Mouse (Mus musculus) cerebellum, adult 8-10 months (tissue): ENCODE measurements around the gene Mrps2.
"Not testable (repeated sequence)": the region's sequence is repeated elsewhere in the genome, so short reads cannot be mapped to it uniquely, and the experiment has no call there.

ENCODE experiments used
- DNase-seq: peaks from one replicate; pipeline ENCODE4 v3.0.0; 2022

Mrps2 gene

DNA sequence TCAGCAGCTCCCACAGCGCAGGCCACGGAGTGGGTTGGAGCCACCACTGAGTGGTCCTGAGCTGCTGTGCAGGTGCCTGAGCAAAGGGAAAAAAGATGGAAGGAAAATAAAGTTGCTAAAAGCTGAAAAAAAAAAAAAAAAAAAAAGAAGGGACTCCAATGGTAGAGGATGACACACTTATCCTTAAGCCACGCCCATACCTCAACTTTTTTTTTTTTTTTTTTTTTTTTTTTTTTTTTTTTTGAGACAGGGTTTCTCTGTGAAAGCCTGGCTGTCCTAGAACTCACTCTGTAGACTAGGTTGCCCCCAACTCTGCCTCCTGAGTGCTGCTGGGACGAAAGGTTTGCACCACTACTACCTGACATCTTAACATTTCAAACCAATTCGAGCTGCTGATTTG lies 10.1 kb downstream of the Mrps2 start:
- DNase-seq, result not testable (repeated sequence)

- DNase-seq, result no peak
Observed at GRCm38 (mm10) chr2:28479208-28480204, 11.6 kb downstream of the Mrps2 start.

GRCm38 (mm10) chr2:28483861-28484260 lies 16.0 kb downstream of the Mrps2 start:
- no peak for DNase-seq

DNA sequence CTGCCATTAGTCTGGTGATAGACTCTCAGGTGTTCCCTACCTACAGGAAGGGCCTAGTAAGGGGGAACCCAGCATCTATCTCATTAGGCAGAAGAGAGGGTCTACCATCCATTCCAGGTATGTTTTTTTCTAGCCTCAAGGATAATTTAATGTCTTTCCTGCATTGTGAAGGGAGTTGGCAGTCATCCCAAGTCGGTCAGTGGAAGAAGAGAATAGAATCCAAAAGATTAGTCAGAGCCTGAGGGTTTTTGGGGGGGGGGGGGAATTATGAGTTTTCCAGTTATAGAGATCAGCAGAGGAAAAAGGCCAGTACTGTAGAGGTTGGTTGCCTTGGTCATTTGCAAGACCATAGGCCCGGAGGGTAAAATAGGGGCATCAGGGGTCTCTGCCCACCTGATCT lies 26.7 kb downstream of the Mrps2 start:
- DNase-seq, result no peak

GRCm38 (mm10) chr2:28495207-28495756 lies 27.4 kb downstream of the Mrps2 start:
- DNase-seq, result no peak

DNA sequence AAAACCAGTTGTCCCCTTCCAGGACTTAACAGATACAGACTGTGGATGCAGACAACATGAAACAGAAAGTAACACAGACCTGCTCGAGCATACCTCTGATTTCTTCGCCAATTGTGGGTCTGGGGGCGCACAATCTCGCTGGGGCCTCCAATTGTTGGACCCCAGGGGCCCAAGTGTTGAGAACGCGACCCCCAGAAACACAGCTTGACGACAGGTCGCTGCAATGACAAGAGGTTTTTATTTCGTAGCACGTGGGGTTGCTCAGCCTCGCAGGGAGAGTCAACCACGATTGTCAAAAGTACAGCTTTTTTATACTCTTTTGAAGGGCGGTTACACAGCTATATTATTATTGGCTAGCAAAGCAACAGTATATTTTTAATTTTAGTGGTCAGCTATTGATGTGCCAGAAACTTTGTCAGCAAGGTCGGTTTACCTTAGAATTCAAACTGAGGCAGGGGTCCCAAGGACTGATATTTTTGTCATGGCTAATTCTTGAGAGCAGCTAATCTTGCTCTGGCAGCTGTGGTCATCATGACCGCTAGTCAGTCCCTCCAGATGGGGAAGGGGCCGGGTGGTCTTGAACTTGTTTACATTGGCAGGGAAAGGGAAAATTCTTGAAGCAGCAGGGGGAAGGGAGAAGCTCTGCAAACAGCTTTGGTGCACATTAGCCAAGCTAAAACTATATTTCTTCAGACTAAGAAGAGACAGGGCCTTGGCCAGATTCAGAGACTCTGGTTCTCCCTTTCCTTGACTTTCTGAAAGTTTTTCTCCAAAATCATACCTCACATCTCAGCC lies 28.1 kb downstream of the Mrps2 start:
- no peak for DNase-seq

DNA sequence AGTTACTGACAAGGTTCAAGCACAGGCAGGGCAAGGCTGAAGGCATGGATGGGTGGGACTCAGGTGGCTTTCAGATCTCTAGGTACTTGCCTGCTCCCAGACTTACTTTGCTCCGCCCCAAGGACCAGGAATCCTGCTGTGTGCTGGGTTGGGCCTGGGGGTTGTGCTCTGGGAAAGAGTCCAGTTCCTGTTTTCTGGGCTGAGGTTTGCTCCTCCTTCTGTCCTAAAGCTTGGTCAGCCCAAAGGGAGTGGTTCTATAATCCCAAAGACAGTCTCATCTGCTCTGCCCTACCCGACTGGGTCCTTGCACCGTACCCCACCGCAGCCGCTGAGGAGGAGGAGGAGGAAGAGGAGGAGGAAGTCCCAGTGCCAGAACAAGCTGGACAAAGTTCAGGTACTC lies 28.8 kb downstream of the Mrps2 start, which contains the start of gene Gbgt1:
Gene Gbgt1 (plus strand): TSS at position 221 of the 400 bp plus-strand sequence.
- no peak for DNase-seq

- DNase-seq, result no peak
Observed at GRCm38 (mm10) chr2:28497561-28497960, 29.7 kb downstream of the Mrps2 start.

GRCm38 (mm10) chr2:28498431-28498830 lies 30.6 kb downstream of the Mrps2 start:
- no peak for DNase-seq

DNA sequence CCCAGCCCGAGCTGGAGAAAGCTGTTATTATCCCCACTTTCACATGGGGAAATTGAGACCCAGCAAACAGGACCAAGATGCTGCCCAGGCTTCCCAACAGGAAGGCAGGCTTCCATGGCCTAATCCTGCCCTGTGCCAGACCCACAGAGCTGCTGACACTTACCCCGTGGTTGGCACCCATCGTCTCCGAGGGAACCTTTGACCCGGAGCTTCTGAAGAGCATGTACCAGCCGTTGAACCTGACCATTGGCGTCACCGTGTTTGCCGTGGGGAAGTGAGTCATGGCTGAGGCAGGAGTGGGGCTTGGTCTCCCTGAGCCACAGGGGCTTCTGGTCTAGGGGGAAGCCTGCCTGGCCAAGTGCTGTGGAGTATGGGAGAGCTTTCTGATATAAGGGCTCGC lies 35.1 kb downstream of the Mrps2 start:
- DNase-seq, result no peak

DNA sequence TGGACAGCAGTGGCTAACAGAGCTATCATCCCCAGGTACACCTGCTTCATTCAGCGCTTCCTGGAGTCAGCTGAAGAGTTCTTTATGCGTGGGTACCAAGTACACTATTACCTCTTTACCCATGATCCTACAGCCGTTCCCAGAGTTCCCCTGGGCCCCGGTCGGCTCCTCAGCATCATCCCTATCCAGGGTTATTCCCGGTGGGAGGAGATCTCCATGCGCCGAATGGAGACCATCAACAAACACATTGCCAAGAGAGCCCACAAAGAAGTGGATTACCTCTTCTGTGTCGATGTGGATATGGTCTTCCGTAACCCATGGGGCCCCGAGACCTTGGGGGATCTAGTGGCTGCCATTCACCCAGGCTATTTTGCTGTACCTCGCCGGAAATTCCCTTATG lies 36.8 kb downstream of the Mrps2 start:
- no peak for DNase-seq

DNA sequence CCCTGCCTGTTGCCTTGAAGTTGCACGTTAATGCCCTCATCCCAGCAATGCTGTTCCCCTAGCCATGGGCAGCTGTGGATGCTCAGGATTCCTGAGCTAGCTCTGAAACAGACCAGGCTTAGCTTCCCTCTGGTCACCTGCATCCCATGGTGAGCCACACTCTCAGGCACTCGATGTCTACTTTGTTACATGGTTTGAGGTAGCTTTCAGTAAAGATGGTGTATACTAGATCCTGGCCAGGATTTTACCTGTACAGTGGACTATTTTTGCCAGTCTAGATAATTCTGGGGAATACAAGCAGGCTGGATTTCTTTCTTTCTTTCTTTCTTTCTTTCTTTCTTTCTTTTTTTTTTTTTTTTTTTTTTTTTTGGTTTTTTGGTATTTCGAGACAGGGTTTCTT lies 37.9 kb downstream of the Mrps2 start, which contains the start of gene Gm10134:
Gene Gm10134 (plus strand): TSS at position 301 of the 400 bp plus-strand sequence.
- DNase-seq, result no peak

GRCm38 (mm10) chr2:28506291-28506690 lies 38.4 kb downstream of the Mrps2 start:
- no peak for DNase-seq

DNA sequence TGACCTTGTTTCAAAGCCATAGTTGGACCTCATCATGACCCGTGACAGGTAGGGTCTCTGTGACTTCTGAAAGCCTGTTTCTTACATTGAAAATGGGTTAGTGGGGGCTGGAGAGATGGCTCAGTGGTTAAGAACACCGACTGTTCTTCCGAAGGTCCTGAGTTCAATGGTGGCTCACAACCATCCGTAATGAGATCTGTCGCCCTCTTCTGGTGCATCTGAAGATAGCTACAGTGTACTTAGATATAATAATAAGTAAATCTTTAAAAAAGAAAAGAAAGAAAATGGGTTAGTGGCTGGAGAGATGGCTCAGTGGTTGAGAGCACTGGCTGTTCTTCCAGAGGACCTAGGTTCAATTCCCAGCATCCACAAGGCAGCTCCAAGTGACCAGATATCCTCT lies 43.7 kb downstream of the Mrps2 start:
- not testable (repeated sequence) for DNase-seq

DNA sequence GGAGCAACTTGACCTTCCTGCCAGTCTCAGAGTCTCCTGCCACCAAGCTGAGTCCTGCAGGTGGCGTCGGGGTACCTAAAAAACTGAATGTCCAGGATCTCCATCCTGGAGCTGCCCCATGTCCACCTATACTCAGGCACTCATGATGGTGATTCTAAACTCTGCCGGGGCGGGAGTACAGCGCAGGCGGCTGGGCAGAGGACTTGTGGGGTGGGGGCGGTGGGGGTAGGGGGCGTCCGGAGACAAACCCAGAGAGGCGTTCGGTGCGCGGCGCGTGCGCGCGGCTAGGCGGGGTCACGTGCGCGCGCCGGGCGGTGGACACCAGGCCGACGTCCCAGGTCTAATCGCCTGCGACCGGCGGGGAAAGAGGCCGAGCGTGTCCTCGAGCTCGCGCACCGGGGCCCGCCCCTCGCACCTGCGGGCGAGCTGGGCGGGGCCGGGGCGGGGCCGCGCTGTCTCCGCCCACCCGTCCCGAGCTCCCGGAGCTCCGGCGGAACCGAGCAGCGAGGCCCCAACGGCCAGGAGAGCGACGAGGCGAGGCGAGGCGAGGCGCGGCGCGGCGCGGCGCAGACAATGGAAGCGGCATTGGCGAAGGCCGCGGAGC lies 45.0 kb downstream of the Mrps2 start, which contains the start of gene Ralgds:
Gene Ralgds (plus strand): TSS at position 328 of the 604 bp plus-strand sequence.
- peak; percentile 76 for DNase-seq

DNA sequence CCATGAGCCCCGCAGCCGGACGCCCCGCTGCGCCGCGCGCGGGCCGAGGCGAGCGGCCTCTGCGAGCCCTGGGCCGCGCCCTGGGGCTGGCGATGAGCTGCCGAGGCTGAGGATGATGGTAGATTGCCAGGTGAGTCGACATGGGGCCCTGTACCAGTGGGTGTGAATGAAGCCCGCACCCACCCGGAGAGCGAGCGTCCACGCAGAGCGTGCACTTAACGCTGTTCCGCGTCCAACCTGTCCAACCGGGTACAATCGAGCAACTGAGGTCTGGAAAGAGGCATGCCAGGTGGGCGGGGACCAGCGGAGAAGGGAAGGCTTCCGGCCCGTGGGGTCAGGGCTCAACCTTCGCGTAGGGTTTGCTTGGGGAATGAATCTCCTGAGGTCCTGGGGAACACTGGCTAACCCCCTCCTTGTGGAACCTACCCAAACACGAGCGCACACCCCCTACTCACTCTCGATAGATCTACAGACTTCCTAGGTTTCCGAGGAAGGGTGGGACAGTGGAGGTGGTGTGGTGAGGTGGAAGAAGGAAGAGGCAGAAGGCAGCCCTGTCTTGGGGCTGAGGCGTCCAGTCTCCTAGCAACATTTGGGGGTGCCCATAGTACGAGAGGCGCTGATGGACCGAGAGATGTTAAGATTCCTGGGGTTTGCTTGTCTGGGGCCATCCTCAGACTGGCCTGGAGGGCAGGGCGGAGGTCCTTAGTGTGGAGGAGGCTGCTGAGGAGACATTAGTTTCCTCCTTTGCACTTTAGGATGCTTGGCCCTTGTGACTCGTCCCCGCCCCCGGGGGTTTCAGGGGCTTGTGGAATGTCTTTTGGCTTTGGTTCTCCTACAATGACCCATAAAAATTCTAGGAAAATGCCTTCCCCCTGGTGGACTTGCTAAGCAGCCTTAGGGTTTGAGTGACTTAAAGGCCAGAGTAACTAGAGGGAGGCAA lies 45.8 kb downstream of the Mrps2 start:
- peak; percentile 51 for DNase-seq

- peak; percentile 92 for DNase-seq
Observed at GRCm38 (mm10) chr2:28514489-28514888, 46.6 kb downstream of the Mrps2 start.

DNA sequence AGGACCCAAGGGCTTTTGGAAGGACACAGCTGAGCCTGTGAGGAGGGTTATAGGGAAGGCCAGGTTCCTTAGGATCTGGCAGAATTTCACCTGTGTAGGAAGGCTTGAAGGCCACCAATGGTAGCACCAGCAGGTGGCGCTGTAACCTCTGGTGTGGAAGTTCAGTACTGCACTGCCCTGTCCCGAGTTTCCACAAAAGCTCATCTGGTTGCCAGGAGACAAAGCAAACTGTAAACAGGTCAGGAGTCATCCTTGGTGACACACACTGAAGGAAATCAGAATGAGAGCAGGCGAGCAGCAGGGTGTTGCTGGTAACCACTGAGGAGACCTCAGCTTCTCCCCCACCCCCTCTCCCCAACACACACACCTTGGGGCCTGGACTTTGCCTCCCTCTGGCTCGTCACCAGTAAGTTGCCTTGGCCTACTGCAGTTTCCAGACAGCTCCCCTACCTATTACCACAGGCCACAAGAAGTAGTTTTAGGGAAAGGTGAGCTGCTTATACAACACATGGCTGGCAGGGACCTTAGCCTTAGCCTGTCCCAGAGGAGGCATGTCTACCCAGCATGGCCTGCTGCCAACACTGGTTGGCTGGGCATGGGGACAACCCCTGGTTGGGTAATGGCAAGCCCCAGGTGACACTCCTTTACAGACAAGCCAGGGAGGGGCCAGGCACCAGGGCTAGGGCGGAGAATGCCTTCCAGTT lies 49.5 kb downstream of the Mrps2 start:
- DNase-seq, result peak; percentile 74

DNA sequence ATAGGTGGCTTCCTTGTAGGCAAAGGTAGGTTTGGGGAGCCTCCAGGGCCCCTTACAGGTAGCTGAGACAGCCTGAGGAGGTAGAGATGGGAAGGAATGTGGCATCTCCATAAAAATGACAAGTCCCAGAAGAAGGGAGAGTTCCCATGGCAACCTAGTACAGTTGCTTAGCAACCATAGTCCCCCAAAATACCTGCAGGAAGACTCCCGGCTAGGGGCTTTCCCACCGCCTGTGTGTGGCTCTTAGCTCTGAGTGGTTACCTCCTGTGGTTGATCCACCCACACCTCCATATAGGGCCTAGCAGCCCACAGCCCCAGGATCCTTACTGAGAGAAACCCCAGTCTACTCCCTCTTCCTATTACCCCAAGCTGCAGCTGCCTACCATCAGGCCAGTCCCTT lies 50.4 kb downstream of the Mrps2 start:
- DNase-seq, result peak; percentile 11

GRCm38 (mm10) chr2:28520581-28520980 lies 52.7 kb downstream of the Mrps2 start:
- DNase-seq, result peak; percentile 67
